Mouse (Mus musculus): ENCODE data around the gene Med12l.
"Not testable (repeated sequence)": the region's sequence is repeated elsewhere in the genome, so short reads cannot be mapped to it uniquely, and the experiment has no call there.

Gene Med12l

GRCm38 (mm10) chr3:59022971-59023370 lies 17.3 kb downstream of the Med12l start:
- no peak for DNase-seq (ENCODE audit: low spot score)

GRCm38 (mm10) chr3:59024531-59025192 lies 19.0 kb downstream of the Med12l start:
- no peak for DNase-seq (ENCODE audit: low spot score)

DNA sequence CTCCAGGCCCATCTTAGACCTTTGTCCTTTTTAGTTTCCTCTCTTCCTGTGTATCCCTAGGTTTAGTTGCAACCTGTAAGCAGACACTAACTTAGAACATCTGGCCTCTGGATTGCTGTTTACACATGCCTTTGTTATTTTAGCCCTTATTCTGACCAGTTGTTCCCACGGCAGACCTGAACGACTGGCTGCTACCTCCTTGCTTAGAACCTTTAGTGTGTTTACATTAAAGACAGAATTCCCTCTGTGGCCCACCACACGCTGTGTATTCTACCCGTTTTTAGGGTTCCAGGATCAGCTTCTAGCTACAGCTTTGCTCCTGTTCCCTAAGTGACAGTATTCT lies 19.5 kb downstream of the Med12l start:
- DNase-seq (ENCODE audit: low spot score) = no peak

- no peak for DNase-seq (ENCODE audit: low spot score)
Measured at GRCm38 (mm10) chr3:59028696-59029095, 23.1 kb downstream of the Med12l start.

GRCm38 (mm10) chr3:59030986-59031385 lies 25.4 kb downstream of the Med12l start:
- no peak for DNase-seq (ENCODE audit: low spot score)

GRCm38 (mm10) chr3:59041487-59041886 lies 35.9 kb downstream of the Med12l start:
- DNase-seq (ENCODE audit: low spot score) = no peak

GRCm38 (mm10) chr3:59054834-59055535 lies 49.4 kb downstream of the Med12l start:
- DNase-seq (ENCODE audit: low spot score) = peak; percentile 1

DNA sequence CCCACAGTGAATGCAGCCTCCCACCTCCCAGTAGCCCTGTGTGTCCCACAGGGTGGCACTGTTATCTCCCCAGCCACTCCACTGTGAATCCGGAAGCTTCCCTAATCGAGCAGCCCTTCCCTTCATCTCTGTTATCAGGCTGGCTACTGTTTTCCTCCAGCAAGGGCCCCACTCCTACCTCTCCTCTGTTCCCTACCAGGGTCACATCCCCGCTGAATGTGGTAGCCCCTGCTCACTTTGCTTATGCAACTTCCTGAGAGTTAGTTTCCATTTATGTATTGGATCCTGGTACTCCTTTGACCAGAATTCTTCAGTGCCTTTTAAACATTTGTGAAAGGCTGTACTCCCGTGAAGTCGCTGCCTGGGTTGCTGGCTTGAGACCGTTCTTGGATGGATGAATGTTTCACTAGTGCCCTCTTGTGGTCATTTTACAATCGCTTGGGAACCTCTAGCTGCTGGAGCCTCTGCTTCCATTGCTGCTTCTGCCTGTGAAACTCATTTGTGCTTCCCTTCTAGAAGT lies 53.5 kb downstream of the Med12l start:
- DNase-seq (ENCODE audit: low spot score) = peak; percentile 69

GRCm38 (mm10) chr3:59060131-59060530 lies 54.5 kb downstream of the Med12l start:
- DNase-seq (ENCODE audit: low spot score) = no peak

- DNase-seq (ENCODE audit: low spot score) = no peak
Measured at GRCm38 (mm10) chr3:59062141-59062540, 56.5 kb downstream of the Med12l start.

- no peak for DNase-seq (ENCODE audit: low spot score)
Measured at GRCm38 (mm10) chr3:59063431-59063830, 57.8 kb downstream of the Med12l start.

- no peak for DNase-seq (ENCODE audit: low spot score)
Measured at GRCm38 (mm10) chr3:59065937-59066336, 60.3 kb downstream of the Med12l start.

- DNase-seq (ENCODE audit: low spot score) = no peak
Measured at GRCm38 (mm10) chr3:59066558-59067294, 61.1 kb downstream of the Med12l start.

- not testable (repeated sequence) for DNase-seq (ENCODE audit: low spot score)
Measured at GRCm38 (mm10) chr3:59069071-59069470, 63.4 kb downstream of the Med12l start.

DNA sequence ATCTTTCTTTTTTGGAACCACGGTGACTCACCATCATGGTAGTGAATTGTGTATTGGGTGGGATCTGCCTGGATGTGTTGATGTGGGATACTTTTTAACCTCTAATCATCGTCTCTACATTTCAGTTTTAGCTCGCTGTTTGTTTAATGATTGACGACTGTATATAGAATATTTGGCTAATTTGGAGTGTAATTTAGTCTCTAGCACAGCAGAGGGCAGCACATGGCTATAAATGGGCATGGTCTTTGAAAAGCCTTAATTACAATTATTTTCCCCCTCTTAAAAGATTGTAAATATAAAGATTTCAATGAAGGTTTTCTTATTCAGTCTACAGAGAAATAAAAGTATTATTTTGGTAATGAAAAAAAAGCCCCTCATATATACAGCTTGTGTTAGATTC lies 71.7 kb downstream of the Med12l start:
- DNase-seq (ENCODE audit: low spot score) = no peak

DNA sequence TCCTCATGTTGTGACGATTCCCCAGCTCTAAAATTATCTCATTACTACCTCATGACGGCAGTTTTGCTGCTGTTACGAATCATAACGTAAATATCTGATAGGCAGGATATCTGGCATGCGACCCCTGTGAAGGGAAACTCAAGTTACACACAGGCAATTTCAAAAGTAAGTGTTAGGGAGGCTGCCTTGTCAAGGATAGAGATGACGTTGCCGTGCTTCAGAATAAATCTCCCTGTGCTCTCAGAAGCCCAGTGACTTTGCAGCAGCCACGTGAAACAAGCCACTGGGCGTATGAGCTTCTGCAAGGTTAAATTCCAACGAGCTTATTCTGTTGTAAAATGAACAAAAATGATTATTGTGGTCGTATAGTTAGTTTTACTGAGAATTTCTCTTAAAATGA lies 73.0 kb downstream of the Med12l start:
- DNase-seq (ENCODE audit: low spot score) = no peak

DNA sequence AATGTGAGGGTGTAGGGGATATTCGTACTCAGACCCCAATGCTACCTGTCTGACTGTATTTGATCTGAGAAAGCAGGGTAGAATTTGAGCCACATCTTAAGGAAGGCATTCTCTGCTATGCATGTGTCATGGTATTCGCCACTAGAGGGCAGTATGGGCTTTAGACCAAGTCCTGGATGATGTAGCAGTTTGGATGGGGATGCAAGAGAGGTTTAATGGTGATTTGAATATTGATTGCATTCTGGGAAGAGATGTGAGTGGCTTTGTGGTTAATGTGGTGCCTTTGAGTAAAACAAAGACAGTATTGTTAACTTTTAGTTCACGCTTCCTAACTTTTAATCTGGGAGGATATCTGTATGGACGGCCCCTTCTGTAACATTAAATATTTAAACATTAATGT lies 73.7 kb downstream of the Med12l start:
- peak; percentile 58 for DNase-seq (ENCODE audit: low spot score)

DNA sequence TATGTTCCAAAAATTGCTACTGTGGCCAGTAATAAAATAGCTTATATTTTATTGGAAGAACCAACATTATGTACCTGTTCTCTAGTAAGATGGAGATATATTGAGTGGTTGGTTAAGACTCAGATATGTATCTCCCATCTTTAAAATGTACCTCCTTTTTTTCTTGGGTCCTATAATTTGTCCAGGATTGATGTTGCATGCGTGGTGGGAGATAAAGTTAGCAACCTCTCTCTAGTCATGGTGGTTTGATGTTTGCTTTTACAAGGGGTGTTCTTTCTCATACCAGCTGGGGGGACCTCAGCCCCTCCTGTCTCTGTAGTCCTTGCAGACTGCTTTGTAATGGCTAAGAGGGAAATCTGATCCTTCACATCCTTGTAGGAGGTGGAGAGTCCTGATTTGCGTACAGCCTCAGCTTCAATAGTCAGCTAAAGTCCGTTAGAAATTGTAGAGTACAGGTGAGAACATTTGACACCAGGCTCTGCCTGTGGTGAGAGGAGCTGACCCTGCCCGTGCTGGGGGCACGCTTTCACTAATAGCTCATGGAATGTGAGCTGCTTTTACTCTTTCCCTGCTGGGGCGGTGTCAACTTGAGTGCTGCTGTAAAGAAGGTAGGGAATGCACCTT lies 74.8 kb downstream of the Med12l start:
- no peak for DNase-seq (ENCODE audit: low spot score)

DNA sequence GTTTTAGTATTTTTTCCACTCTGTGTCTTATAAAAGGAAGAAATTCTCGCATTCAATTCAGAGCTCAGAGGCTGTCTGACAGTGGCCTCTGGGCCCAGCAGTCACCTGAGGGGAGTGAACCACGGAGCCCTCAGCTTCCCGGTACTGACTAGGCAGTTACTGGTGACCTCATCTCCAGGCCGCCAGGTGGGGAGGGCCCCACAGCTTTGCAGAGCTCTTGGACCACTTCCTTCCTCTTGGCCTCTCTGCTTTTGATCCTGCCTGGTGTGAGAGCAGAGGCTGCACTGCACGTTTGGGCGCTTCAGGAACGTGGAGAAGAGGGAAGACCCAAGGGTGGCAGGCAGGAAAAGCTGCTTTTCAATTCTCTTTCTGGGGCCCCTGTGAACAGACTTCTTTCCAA lies 75.3 kb downstream of the Med12l start:
- peak; percentile 44 for DNase-seq (ENCODE audit: low spot score)

GRCm38 (mm10) chr3:59092702-59093101 lies 87.1 kb downstream of the Med12l start:
- DNase-seq (ENCODE audit: low spot score) = no peak

DNA sequence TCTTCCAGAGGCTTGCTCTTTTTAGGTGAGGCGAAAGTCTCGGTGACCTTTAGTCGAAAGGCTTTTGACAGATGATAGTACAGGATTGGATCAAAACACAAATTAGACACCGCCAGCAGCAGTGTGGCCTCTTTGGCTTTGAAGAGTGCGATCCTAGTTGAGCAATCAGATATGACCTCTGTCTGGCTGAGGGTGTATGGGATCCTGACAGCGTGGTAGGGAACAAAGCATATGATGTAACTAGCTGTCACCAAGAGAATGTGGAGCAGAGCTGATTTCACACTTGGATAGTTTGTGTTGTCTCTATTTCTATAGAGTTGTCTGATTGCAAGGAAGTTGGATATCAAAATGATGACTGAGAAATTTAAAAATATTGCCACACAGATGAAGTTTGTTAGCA lies 91.8 kb downstream of the Med12l start:
- DNase-seq (ENCODE audit: low spot score) = peak; percentile 18

- peak; percentile 24 for DNase-seq (ENCODE audit: low spot score)
Measured at GRCm38 (mm10) chr3:59098540-59098939, 92.9 kb downstream of the Med12l start.

Measured in lung, postnatal 25 days (tissue).